Mouse (Mus musculus) midbrain, embryonic 14.5 days (tissue): ENCODE measurements at regions not wholly inside any gene's neighbourhood (a gene's known extent, or its start where the extent isn't known, plus 50 kb on each side); places are given as distances from the start of the nearest gene placed in this dataset.

ENCODE experiments used
- ATAC-seq: fragments of 200-750 bp; cut with Nextera tagmentation; 2 replicates; pipeline ENCODE4 v1.8.0; 2017; ENCODE audit warnings: moderate number of reproducible peaks, moderate library complexity; ENCODE audit not compliant: low FRiP score, low TSS enrichment
- DNase-seq: peaks from one replicate; pipeline ENCODE4 v3.0.0-alpha.2; 2015
- H3K27ac ChIP-seq: fragments of 300-500 bp; sonication (generic); replicated peaks from 2 replicates; pipeline ENCODE4 v1.5.1; 2014; ENCODE audit warnings: mild to moderate bottlenecking, low read depth, low read length, moderate library complexity
- H3K27me3 ChIP-seq: fragments of 300-500 bp; sonication (generic); 2 replicates; pipeline ENCODE4 v1.6.1; 2014; ENCODE audit warnings: low read length, control low read depth, mixed read lengths; ENCODE audit not compliant: control insufficient read depth, insufficient read depth
- H3K36me3 ChIP-seq: fragments of 300-500 bp; sonication (generic); 2 replicates; pipeline ENCODE4 v1.6.1; 2014; ENCODE audit warnings: low read length, control low read depth; ENCODE audit not compliant: control insufficient read depth, insufficient read depth
- H3K4me1 ChIP-seq: fragments of 300-500 bp; sonication (generic); 2 replicates; pipeline ENCODE4 v1.6.1; 2014; ENCODE audit warnings: mild to moderate bottlenecking, antibody characterized with exemption, low read length, control low read depth; ENCODE audit not compliant: control insufficient read depth, insufficient read depth
- H3K4me2 ChIP-seq: fragments of 300-500 bp; sonication (generic); 2 replicates; pipeline ENCODE4 v1.6.1; 2014; ENCODE audit warnings: mild to moderate bottlenecking, low read length, moderate library complexity
- H3K4me3 ChIP-seq: fragments of 300-500 bp; sonication (generic); replicated peaks from 2 replicates; pipeline ENCODE4 v1.5.1; 2014; ENCODE audit warnings: low read depth, low read length
- H3K9ac ChIP-seq: fragments of 300-500 bp; sonication (generic); replicated peaks from 2 replicates; pipeline ENCODE4 v1.6.1; 2014; ENCODE audit warnings: mild to moderate bottlenecking, low read length, moderate library complexity
- H3K9me3 ChIP-seq: fragments of 300-500 bp; sonication (generic); 2 replicates; pipeline ENCODE4 v1.6.1; 2016; ENCODE audit warnings: low read length, control low read depth, mixed read lengths; ENCODE audit not compliant: control insufficient read depth
- WGBS: fragments of 180-500 bp; shearing (Covaris S2); extraction: QIAGEN DNeasy Blood & Tissue Kit; methylation state at CpG from one replicate; pipeline ENCODE4 v1.1.7; 2014; 5-methylcytosine and 5-hydroxymethylcytosine counted together

- 93% methylated on average over 8 of the region's 8 CpGs for WGBS
Observed at GRCm38 (mm10) chr14:76651096-76651495, 94.4 kb upstream of the Serp2 start.

DNA sequence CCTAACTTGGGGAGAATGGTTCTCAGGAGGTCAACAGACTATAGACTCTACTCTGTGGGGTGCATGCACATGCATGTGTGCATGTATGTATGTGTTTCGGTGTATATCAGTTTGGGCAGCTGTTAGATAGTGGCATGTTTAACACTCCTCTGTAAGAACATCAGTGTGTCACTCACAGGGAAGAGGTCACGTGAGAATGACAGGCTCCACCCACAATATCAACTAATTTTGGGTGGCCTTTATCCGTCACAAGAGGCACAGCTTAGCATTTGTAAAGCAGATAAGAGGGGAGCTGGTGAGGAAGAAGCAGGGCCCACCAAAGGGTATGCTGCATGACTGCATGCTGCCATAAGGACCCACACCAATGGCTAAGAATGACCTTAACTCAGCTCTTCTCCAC, 93.2 kb upstream of the Serp2 start:
- no peaks in the 10 kb centered on the region; the same call in 1 of the 2 replicates for H3K27me3 ChIP-seq
- DNase-seq = no peak
- no peaks in the 10 kb centered on the region; the same call in 1 of the 2 replicates for H3K9me3 ChIP-seq
- H3K27ac ChIP-seq = no peak overlapping the region
- no peak overlapping the region for H3K4me3 ChIP-seq
- 79% methylated on average over 3 of the region's 3 CpGs for whole genome bisulfite sequencing
- no peak overlapping the region for H3K4me2 ChIP-seq
- no peaks in the 10 kb centered on the region for H3K36me3 ChIP-seq
- ATAC-seq = no peak
- peaks cover 6% of the 10 kb centered on the region for H3K4me1 ChIP-seq
- H3K9ac ChIP-seq = no peak overlapping the region

More at GRCm38 (mm10) chr14:76651096-76651495, 94.4 kb upstream of the Serp2 start:
- ATAC-seq = no peak
- Histone ChIP-seq H3K9me3 (no peaks in the 10 kb centered on the region; the same call in 1 of the 2 replicates), H3K4me3 (no peak overlapping the region), H3K27ac (no peak overlapping the region), H3K36me3 (no peaks in the 10 kb centered on the region), H3K9ac (no peak overlapping the region), H3K4me2 (no peak overlapping the region), H3K27me3 (no peaks in the 10 kb centered on the region; the same call in 1 of the 2 replicates), H3K4me1 (peaks cover 6% of the 10 kb centered on the region)
- no peak for DNase-seq

GRCm38 (mm10) chr14:76644716-76645115, 88.0 kb upstream of the Serp2 start:
- ATAC-seq (no peak), DNase-seq (no peak)
- no peak overlapping the region for H3K9ac ChIP-seq
- 88% methylated on average over 3 of the region's 3 CpGs for WGBS
- H3K27ac ChIP-seq = no peak overlapping the region
- H3K36me3 ChIP-seq = no peaks in the 10 kb centered on the region
- H3K4me3 ChIP-seq = no peak overlapping the region
- H3K4me1 ChIP-seq = no peaks in the 10 kb centered on the region
- no peak overlapping the region for H3K4me2 ChIP-seq
- H3K27me3 ChIP-seq = no peaks in the 10 kb centered on the region
- no peaks in the 10 kb centered on the region; the same call in 1 of the 2 replicates for H3K9me3 ChIP-seq

DNA sequence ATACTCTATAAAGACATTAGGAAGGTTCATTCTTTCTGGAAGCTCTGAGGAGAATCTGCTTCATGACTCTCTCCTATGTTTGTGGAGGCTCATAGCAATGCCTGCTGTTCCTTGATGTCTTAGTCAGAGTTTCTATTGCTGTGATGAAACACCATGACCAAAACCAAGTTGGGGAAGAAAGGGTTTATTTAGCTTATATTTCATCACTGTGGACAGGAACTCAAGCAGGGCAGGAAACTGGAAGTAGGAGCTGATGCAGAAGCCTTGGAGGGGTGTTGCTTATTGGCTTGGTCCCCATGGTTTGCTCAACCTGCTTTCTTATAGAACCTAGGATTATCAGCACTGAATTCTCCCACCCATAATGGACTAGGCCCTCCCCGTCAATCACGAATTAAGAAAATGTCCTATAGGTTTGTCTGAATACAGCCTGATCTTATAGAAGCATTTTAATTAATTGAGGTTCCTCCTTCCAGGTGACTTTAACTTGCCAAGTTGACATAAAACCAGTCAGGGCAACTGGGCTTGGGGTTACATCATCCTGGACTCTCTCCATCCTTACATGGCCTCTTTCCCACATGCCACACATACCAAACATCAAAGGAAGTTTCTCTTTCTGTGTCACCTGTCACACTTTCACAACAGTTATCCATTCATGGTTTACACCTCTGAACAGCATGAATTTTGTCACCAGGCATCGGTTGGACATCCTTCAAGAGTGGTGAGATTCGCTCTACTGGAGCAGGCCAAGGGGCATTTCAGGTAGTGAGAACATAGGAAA, 85.3 kb upstream of the Serp2 start:
- 96% methylated on average over 4 of the region's 4 CpGs for WGBS
- H3K4me3 ChIP-seq = no peak overlapping the region
- ATAC-seq = no peak
- H3K4me1 ChIP-seq = no peaks in the 10 kb centered on the region
- H3K9me3 ChIP-seq = no peaks in the 10 kb centered on the region
- no peaks in the 10 kb centered on the region for H3K36me3 ChIP-seq
- no peak for DNase-seq
- H3K9ac ChIP-seq = no peak overlapping the region
- H3K27me3 ChIP-seq = no peaks in the 10 kb centered on the region
- no peak overlapping the region for H3K27ac ChIP-seq
- no peak overlapping the region for H3K4me2 ChIP-seq

- 74% methylated on average over 6 of the region's 6 CpGs for WGBS
- Histone ChIP-seq H3K27ac (no peak overlapping the region), H3K9ac (no peak overlapping the region), H3K4me3 (no peak overlapping the region), H3K4me1 (no peaks in the 10 kb centered on the region), H3K9me3 (no peaks in the 10 kb centered on the region), H3K4me2 (no peak overlapping the region), H3K27me3 (no peaks in the 10 kb centered on the region), H3K36me3 (no peaks in the 10 kb centered on the region)
- ATAC-seq (no peak), DNase-seq (no peak)
Observed at GRCm38 (mm10) chr14:76633170-76633569, 76.5 kb upstream of the Serp2 start.

DNA sequence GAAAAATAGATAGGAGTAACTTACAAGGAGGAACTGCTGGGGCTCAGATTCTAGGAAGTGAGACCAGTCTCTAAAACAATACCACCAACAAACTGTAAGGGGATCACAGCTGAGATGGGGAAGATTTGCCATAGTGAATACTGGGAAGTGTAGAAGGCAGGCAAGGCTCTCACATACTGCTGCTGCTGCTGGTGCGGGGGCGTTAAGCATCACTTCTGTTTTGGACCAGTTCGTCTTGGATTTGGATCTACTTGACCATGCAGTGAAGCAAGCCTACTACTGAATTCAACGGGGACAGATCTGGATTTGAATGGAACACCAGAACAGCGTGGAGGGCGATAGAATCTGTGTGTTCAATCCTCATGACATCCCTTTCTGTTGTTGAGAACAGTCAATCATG, 76.1 kb upstream of the Serp2 start:
- DNase-seq = no peak
- no peak overlapping the region for H3K4me2 ChIP-seq
- no peaks in the 10 kb centered on the region for H3K27me3 ChIP-seq
- no peaks in the 10 kb centered on the region for H3K4me1 ChIP-seq
- WGBS = 68% methylated on average over 6 of the region's 6 CpGs
- no peaks in the 10 kb centered on the region for H3K36me3 ChIP-seq
- no peak overlapping the region for H3K4me3 ChIP-seq
- ATAC-seq = no peak
- no peak overlapping the region for H3K9ac ChIP-seq
- H3K27ac ChIP-seq = no peak overlapping the region
- no peaks in the 10 kb centered on the region for H3K9me3 ChIP-seq

- Histone ChIP-seq H3K9me3 (no peaks in the 10 kb centered on the region), H3K4me3 (no peak overlapping the region), H3K27ac (no peak overlapping the region), H3K4me2 (no peak overlapping the region), H3K9ac (no peak overlapping the region), H3K4me1 (no peaks in the 10 kb centered on the region), H3K36me3 (no peaks in the 10 kb centered on the region), H3K27me3 (no peaks in the 10 kb centered on the region)
- 84% methylated on average over 6 of the region's 6 CpGs for WGBS
- ATAC-seq (no peak), DNase-seq (no peak)
Observed at GRCm38 (mm10) chr14:76631740-76632139, 75.1 kb upstream of the Serp2 start.

DNA sequence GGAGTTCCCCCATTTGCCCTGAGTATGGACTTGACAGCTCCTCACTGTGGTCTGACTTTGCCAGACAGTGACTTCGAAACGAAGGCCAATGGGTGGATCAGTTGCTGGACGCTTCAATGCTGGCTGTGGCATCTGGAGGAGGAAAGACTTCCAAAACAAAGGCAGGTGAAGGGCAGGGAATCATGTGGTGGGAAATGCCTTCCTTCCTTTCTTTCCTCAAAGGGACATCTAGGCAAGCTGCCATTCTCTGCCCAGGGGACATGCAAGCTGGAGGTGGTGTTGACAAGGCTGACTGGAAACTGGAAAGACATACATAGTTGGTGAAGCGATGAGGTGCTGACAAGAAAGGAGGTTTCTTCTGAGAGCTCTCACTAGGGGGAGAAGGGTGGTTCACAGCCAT, 74.5 kb upstream of the Serp2 start:
- ATAC-seq = no peak
- Histone ChIP-seq H3K4me2 (no peak overlapping the region), H3K9ac (no peak overlapping the region), H3K9me3 (no peaks in the 10 kb centered on the region), H3K27ac (no peak overlapping the region), H3K4me1 (0 out of 2 replicates have a peak, but pooled peaks cover 2% of the 10 kb centered on the region), H3K27me3 (no peaks in the 10 kb centered on the region), H3K4me3 (no peak overlapping the region), H3K36me3 (no peaks in the 10 kb centered on the region)
- DNase-seq = no peak
- WGBS = 89% methylated on average over 4 of the region's 4 CpGs

DNA sequence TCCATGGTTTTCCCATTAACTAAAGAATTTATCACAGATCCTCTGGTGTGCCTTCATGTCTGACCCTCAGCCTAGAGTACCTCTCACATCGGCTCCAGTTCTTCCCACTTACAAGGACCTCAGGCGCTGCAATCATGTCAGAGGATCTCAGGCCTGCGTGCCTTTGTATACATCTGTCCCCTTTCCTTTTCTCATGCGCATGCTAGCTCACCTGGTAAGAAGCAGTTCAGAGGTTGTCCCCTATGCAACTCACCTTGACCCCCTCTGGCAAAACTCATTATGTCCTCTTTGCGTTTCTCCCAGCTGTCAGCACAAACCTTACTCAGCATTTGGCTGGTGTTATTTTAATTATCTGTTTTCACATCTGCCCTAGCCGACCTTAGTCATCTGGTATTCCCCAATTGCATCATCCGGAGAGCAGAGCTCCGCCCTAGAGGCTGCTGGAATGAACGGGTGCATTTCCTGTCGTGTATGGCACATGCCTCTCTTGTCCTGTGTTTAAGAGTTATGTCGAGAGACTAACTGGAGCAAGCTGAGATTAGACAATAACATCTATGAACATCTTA, 73.3 kb upstream of the Serp2 start:
- ATAC-seq = no peak

More for the DNA sequence above, 73.3 kb upstream of the Serp2 start:
- H3K36me3 ChIP-seq = no peaks in the 10 kb centered on the region
- H3K27ac ChIP-seq = no peak overlapping the region
- H3K4me2 ChIP-seq = no peak overlapping the region
- WGBS = 89% methylated on average over 11 of the region's 11 CpGs
- no peak overlapping the region for H3K4me3 ChIP-seq
- peaks cover 11% of the 10 kb centered on the region; the same call in 1 of the 2 replicates for H3K4me1 ChIP-seq
- DNase-seq = no peak
- H3K9ac ChIP-seq = no peak overlapping the region
- no peaks in the 10 kb centered on the region for H3K9me3 ChIP-seq
- no peaks in the 10 kb centered on the region for H3K27me3 ChIP-seq
